Mouse (Mus musculus): ENCODE data around the gene Nemp1.

Gene Nemp1

DNA sequence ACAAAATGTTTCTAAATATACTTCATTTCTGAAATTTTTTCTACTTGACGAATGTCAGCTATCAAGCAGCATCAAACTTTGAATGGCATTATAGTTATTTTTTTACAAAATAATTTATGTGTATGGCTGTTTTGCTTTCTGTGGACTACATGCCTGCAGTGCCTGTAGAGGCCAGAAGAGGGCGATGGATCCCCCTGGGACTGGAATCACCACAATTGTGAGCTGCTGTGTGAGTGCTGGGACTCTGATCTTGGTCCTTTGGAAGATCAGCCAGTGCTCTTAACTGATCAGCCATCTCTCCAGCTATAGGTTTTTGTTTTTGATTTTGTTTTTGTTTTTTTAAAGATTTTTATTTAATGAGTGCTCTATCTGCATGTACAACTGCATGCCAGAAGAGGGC lies 4.6 kb downstream of the Nemp1 start:
- no peak for DNase-seq (ENCODE audit: low read depth, low spot score)

DNA sequence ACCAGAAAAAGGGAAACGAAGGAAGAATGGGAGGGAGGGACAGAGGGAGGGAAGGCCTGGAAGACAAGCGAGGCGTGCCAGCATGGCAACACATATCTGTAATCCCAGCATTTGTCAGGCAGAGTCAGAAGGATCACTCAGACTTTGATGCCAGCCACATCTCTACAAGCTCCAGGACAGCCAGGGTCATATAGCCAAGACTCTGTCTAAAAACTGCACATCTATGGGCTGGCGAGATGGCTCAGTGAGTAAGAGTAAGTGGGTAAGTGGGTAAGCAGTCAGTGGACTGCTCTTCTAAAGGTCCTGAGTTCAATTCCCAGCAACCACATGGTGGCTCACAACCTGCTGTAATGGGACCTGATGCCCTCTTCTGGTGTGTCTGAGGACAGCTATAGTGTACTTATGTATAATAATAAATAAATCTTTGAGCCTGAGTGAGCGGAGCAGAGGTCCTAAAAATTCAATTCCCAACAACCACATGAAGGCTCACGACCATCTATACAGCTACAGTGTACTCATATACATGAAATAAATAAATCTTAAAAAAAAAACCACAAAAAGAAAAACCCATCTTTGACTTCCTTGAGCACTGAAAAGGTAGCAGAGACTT lies 7.5 kb downstream of the Nemp1 start:
- DNase-seq (ENCODE audit: low read depth, low spot score): no peak

DNA sequence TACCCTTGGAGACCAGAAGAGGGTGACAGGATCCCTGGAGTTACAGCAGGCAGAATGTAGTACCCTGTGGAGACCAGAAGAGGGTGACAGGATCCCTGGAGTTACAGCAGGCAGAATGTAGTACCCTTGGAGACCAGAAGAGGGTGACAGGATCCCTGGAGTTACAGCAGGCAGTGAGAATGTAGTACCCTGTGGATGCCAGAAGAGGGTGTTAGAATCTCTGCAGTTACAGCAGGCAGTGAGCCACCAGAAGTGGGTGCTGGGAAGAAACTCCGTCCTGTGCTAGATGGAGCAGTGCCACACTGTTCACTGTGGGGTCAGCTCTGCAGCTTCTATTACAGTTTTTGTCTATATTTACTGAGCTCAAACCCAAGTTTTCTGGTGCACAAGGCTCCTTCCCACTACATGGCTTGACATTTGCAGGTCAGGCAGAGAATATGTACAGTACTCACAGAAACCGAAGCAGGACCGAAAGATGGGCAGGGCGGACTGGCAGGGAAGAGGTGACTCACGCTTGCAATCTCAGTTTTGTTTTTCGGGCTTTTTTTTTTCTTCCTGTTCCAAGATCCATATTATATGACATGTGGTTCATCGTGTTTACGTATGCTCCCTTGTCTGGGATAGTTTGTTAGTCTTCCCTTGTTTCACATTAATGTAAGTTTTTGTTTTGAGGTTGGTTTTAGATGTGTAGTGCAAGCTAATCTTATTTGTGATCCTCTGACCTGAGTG lies 8.3 kb downstream of the Nemp1 start:
- DNase-seq (ENCODE audit: low read depth, low spot score): peak; percentile 80

DNA sequence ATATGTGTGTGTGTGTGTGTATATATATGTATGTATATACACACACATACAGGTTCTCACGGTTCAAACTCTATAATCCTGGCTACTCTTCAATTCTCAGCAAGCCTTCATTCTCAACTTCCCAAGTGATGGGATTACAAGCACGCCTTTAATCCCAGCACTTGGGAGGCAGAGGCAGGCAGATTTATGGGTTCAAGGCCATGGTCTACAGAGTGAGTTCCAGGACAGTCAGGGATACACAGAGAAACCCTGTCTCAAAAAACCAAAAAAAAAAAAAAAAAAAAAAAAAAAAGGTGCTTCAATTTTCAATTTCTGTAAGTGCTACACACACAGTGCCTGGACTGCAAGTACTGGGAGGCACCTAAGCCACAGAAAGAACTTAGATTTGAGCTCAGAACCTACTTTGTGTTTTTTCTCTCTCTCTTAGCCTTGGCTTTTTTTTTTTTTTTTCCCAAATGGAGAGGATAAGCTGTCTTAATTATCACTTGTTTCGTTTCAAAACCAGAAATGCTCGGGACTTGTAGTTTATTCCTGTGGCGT lies 9.2 kb downstream of the Nemp1 start:
- DNase-seq (ENCODE audit: low read depth, low spot score): no peak

DNA sequence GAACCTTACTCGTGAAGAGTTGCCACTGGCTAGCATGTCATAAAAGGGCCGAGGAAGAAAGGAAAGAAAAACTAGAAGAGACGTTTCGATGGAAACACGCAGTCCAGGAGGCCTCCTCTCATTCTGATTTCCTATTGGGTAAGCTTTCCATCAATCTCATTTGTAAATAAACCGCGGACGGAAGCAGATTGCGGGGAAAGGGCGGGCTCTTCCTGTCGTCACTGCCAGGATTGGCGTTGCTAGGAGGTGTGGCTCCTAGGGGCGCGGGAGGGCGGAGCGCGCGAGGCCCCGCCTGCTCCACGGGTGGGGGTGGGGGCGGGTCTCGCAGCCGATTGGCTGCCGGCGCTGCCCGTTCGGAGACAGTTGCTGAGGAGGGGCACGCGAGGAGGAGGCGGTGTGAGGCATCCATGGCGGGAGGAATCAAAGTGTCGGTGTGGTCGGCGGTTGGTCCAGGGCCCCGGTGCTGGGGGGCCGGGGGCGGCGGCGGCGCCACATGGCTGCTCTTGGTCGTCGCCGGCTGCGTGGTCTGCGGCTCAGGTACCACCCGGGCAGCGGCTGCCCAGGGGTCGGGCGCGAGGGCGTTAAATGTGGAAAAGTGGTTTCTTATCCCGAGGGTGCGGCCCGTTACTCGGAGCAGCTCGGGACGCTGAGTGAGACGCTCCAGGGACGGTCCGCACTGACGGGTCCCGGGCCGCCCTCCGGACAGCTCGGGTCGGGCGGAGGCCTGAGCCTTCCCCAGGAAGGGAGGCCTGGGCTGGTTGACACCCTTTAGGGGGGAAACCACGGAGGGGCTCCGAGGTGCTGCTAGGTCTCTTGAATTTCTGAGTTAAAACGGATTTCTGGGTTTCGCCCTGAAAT lies 10.2 kb downstream of the Nemp1 start:
- DNase-seq (ENCODE audit: low read depth, low spot score): peak; percentile 96

DNA sequence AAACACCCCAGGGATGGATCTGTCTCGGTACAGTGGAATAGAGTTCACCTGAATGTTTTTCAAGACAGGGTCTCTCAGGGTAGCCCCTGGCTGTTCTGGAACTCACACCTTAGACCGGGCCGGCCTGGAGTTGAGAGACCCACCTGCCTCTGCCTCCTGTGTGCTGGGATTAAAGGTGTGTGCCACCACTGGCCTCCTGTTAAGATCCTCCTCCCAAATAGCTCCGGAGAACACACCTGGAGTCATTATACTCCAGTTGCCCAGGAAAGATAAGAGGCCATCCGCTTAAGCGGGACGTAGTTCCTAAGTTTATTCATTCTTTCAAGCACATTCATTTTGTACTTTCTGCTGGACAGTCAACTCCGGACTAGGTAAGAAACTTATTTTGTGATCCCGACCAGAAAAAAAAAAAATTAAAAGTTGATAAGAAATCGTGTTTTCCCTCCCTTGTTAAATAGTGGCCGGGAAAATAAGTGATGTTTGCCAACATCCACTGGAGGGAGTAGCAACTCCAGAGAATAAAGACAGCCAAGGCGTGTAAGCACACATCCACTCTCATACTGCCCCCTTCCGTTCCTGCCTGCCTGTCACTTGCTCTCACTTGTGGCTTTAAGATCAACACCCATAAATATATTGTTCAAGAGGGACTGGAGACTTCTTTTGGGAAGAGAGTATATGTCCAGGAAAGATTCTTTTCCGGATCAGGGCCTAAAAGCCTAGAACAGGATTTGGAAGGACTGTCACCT lies 11.1 kb downstream of the Nemp1 start:
- no peak for DNase-seq (ENCODE audit: low read depth, low spot score)

DNA sequence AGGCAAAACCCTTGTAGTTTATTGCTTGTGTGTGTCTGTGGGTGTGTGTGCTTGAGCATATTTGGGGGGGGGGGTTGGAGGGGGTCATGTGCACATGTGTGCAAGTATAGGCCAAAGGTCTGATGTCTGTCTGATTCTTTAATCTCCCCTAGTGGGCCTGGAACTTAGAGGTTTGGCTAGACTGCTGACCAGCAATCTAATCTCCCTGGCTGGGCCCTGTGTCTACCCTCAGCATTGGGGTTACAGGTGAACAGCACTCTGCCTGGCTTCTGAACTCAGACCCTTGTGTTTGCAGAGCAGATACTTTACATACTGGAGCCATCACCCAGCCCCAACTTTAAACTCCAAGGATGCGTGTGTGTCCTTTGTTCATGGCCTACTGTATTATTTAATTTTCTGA lies 12.5 kb downstream of the Nemp1 start:
- no peak for DNase-seq (ENCODE audit: low read depth, low spot score)

DNA sequence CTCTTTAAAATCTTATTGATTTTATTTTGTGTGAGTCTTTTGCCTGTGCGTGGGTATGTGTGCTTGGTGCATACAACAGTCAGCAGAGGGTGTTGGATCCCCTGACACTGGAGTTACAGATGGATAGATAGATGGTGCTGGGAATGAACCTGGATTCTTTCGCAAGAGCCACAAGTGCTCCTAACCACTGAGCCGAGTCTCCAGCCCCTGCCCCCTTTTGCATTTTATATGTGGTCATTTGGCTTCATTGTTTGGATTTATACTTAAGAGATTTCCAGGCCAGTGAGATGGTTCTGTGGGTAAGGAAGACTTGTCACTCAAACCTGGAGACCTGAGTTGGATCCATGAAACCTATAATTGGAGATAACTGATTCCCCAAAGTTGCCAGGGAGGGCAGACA lies 13.2 kb downstream of the Nemp1 start:
- no peak for DNase-seq (ENCODE audit: low read depth, low spot score)

DNA sequence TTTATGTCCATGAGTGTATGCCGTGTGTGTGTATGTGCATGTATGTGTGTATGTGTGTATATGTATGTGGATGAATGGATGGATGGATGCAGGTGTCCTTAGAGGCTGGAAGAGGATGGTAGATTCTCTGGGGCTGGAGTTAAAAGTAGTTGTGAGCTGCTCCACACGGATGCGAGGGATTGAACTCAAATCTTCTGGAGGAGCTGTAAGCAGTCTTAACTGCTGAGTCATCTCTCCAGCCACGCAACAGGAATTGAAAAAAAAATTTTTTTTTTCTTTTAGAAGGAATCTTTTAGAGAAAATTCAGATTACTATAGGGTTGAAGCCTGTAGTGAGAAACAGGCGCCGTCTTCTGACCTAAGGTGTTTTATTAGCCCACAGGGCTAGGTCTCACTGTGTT lies 16.2 kb downstream of the Nemp1 start:
- DNase-seq (ENCODE audit: low read depth, low spot score): no peak

DNA sequence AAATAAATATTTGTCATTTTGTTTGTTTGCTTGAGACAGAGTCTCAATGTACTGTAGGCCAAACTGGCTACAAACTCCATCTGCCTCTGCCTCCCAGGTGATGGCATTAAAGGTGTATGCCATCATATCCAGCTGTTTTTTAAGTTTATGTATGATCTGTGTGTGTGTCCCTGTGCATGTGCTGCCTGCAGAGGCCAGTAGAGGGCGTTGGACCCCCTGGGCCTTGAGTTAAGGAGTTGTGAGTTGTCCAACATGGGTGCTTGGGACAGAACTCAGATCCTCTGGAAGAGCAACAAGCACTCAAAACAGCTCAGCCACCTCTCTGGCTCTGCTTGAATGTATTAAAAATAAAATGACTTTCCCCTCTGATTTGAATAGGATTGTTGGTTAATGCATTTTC lies 24.4 kb downstream of the Nemp1 start:
- no peak for DNase-seq (ENCODE audit: low read depth, low spot score)

DNA sequence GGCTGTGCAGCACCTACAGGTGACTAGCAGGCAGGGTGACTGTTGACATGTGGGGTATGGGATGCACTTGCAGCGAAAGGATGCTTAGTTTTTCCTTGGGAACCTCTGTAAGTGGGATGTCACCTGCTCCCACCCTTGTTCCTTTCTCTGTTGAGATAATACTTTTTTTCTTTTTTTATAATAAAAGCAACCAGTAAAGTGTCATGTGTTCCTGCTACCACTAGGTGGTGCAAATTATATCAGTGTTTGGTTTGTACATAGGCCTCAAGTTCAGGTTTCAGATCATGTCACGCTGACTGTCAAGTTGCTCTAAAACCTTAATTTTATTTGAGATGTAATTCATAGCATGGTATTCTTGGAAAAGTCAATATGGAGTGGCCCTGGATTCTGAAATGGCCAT lies 27.9 kb downstream of the Nemp1 start:
- DNase-seq (ENCODE audit: low read depth, low spot score): no peak

DNA sequence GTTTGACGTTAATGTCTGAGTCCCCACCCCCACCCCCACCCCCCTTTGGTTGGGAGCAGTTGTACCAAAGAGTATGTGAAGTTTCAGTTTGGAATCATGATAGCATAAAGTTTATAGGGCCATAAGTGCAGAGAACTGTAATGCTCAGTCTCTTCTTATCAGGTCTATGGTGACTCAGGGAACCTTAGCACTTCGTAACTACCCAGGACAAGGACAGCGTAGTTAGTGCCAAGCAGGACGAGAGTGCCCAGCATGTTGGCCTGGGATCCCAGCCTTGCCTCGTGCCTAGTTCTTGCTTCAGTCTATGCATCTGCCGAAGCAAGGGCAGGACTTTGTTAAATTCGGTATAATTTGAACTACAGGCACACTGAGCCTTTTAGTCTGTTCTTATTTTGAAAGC lies 29.1 kb downstream of the Nemp1 start:
- no peak for DNase-seq (ENCODE audit: low read depth, low spot score)

DNA sequence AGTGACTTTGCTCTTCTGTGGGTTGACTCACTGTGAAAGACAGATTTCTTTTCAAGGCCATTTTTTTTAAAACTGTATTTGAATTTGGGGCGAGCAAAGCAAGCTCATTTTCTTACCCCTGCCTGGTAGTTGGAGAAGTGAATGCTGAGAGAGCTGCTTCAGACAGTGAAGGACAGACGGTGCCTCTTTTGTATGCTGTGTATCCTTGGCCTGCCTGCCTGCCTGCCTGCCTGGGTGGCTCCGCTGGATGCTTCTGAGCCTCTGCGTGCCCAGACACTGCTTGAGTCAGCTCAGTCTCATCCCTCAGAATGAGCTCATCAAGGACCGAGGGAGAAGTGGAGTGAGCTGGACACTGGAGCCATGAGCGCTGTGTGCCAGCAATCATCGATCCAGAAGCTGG lies 32.3 kb downstream of the Nemp1 start:
- DNase-seq (ENCODE audit: low read depth, low spot score): no peak

DNA sequence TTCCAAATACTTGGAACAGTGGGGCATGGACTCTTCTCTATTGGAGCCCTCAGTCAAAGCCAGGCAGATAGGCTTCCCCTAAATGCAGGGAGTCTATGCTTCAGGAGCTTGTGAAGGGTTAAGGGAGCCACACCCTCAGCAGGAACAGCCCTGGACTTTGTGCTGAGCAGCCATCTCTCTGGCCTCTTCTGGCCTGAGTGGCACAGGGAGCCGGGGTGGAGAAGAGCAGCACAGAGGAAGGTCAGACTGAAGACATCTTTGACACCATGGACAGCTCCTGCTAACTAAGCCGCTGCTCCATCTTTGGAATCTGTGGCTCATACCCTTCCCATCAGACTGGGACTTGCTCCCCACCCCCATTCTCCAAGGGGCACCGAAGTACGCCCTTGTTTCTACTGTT lies 36.6 kb downstream of the Nemp1 start:
- no peak for DNase-seq (ENCODE audit: low read depth, low spot score)

DNA sequence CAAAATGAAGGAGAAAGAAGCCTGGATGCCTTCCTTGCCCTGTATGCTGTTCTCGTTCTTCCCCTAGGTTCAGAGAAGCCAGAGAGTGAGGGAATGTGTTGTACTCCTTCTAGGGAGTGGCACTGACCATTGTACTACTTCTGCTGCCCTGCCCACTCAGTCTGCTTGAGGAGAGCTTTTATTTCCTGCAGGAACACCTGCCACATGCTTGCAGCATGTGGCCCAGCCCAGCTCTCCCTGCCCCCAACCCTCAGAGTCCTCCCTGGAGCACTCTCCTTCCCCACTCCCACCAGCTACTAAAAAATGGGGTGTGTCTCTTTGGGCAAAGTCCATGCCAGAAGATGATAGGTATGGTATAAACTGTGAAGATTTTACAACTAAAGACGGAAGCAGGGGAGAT lies 37.6 kb downstream of the Nemp1 start:
- no peak for DNase-seq (ENCODE audit: low read depth, low spot score)

DNA sequence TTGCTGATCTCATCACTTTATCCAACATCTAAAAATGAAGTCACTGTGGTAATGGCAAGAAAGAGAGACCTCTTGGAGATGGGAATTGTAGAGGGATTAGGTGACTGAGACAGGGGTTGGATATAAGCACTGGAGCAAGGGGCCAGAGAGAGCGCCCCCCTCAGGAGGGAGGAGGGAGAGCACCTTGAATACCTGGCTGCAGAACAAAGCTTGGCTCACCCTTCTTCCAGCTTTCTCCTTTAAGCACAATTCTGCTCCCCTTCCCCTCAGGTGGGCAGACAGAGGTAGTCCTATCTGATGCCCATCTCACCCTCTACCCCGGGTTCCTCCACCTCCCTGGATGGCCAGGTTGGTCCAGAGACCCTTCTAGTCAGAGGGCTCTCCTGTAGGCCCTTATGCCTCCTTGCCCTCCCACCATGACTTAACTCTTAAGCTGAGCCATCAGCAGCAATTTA lies 38.1 kb downstream of the Nemp1 start, which contains the start of gene Myo1a:
Gene Myo1a (plus strand): TSS at position 405 of the 455 bp plus-strand sequence.
- DNase-seq (ENCODE audit: low read depth, low spot score): no peak

DNA sequence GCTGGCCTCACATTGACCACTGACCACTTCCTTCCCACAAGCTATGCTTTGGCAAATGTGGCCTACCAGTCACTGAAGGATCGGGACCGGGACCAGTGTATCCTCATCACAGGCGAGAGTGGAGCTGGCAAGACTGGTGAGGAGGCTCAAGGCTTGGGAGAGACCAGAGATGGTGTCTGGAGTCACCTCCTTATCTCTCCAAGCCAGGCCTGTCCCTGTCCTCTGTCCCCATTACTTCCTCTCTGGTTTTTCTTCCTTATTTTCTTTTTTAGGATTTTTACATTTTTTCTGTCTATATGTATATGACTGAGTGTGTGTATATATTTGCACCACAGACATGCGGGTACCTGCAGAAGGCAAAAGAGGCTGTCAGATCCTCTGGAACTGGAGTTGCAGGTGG lies 39.1 kb downstream of the Nemp1 start:
- DNase-seq (ENCODE audit: low read depth, low spot score): no peak

DNA sequence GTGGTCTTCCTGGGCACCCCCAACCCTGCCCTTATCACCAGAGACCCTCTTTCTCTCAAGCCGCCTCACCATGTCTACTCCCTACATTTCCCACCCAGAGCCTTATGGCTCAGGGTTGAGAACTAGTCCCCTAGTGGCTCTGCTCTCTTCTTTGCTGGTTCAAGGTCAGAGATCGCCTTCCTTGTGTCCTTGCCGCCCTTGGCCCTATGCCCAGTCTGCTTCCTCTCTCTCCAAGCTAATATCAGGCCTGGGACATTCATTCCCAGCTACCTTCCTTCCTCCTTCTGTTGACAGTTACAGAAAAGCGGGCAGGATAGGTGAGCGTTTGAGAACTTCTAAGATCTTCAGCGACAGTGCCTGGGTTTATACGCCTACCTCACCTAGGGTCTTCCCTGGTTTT lies 41.0 kb downstream of the Nemp1 start:
- no peak for DNase-seq (ENCODE audit: low read depth, low spot score)

DNA sequence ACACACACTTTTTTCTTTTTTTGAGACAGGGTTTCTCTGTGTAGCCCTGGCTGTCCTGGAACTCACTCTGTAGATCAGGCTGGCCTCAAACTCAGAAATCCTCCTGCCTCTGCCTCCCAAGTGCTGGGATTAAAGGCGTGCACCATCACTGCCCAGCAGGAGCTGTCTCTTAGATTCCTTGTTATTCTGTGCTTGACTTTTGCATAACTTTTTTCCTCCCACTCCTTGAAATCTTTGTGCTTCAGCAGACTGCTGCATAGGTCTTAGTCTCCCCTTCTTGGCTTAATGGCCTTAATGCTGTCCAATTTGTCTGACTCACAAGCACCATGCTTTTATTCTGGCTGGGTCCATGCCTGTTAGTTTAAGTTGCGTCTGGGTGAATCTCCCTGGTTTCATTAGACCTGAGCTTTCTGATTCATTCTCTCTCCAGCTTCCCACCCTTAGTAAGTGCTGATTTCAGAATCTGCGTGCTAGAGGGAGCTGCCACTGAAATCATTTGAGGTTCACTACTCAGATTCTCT lies 42.2 kb downstream of the Nemp1 start:
- DNase-seq (ENCODE audit: low read depth, low spot score): no peak

DNA sequence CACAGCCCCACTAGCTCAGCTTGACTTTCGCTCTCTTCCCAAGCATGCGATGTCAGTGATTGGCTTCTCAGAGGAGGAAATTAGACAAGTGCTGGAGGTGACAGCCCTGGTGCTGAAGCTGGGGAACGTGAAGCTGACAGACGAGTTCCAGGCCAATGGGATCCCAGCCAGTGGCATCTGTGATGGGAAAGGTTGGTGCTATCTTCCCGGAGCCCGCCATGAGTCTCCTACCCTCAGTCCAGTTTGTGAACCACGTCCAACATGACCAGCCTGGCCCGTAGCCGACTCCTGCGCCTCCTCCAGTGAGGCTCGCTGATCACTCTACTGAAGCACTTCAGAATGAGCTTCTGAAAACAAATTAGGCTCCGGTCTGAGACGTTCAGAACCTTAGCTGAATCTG lies 43.6 kb downstream of the Nemp1 start:
- no peak for DNase-seq (ENCODE audit: low read depth, low spot score)

DNA sequence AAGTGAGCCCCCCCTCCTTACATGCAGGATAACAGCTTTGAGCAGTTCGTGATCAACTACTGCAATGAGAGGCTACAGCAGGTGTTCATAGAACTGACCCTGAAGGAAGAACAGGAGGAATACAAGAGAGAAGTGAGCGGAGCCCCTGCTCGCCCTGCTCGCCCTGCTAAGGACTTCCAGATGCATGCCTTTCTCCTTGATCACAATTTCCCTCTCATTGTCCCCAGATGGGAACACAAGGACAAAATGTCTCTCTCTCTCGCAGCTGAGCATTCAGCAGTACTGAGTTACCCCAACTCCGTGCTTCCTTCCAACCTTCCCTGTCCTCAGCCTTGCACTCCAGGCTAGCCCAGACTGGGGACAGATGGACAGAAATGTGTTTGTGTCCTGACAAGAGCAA lies 46.0 kb downstream of the Nemp1 start:
- DNase-seq (ENCODE audit: low read depth, low spot score): no peak
